Mouse (Mus musculus): ENCODE measurements around the gene Lpp.

DNA sequence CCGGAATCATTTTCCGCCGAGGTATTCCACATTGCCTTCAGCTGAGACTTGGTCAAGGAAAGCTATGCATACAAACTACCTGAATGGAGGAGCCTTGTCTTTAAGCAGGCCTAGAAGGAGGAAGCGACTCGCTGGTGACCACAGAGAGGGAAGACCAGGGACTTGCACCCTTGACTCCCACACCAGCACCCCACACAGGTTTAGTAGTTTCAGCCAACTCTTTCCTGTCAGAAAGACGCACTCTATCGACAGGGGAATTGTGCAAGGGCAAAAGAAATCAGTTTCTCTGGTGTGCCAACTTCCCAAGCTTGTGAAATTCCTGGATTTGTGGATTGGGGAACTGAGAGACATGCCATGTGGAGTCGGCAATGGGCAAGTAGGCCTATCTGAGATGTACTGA is 647.9 kb downstream of the Lpp start:
- no peak for TF ChIP-seq POLR2A (IDR thresholded peaks at IDR 0.05; ENCODE audit: insufficient read depth, low read depth, low read length)
- TF ChIP-seq CTCF (IDR thresholded peaks at IDR 0.05; ENCODE audit: insufficient read depth, low read depth, low read length): no peak
